Mouse (Mus musculus): ENCODE measurements at regions not wholly inside any gene's neighbourhood (a gene's known extent, or its start where the extent isn't known, plus 50 kb on each side); places are given as distances from the start of the nearest gene placed in this dataset.
A peak's percentile ranks its signal among the peaks of the same experiment; 100 is the strongest.

DNA sequence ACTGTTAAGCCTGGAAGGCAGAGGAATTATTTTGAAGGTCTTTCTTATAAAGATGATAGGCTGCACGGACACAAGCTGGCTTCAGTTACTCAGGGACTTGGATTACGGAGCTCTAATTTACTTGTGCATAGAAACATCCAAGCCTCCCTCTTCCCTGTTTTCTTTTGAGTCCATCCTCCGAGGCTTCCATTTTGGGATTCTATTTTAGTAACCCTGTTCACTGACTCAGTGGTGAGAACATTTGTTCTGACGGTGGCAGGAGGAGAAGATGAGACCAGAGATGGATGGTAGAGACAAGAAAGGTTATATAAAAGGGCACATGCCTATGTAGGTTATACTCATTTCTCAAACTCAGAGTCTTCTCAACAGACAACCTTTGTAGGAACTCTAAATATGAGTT, 445.4 kb downstream of the Adam3 start:
- Histone ChIP-seq H3K4me1 (replicated peaks; ENCODE audit: low read depth, low read length) (peaks cover 6% of the 10 kb centered on the region; the same call in 1 of the 2 replicates), H3K9me3 (ENCODE audit: low read length) (peaks cover 14% of the 10 kb centered on the region), H3K36me3 (ENCODE audit: insufficient read depth, low read length) (no peaks in the 10 kb centered on the region), H3K27me3 (ENCODE audit: insufficient read depth, low read length) (no peaks in the 10 kb centered on the region), H3K4me3 (replicated peaks; ENCODE audit: low read length) (no peak overlapping the region)
- no peak for TF ChIP-seq NANOG (IDR thresholded peaks at IDR 0.05; ENCODE audit: borderline replicate concordance, low read length)
- no peak for TF ChIP-seq POU5F1 (IDR thresholded peaks at IDR 0.05; ENCODE audit: borderline replicate concordance, low read length)
- no peak for TF ChIP-seq CTCF (conservative IDR thresholded peaks at IDR 0.05; ENCODE audit: low read length)

DNA sequence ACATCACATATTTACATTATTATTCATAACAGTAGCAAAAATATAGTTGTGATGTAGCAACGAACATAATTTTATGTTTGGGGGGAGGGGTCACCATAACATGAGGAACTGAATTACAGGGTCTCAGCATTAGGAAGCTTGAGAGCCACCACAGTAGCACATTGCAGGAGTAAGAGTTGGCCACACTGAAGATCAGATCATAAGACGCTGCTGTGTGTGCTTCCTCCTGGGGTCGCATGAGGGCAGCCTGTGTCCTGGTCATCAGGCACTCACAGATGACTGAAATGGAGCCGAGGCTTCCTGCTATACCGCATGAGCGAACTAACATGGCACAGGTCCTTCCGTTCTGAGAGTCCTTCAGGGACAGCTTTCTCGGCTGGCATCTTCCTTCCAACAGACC, 447.3 kb downstream of the Adam3 start:
- Histone ChIP-seq H3K4me1 (replicated peaks; ENCODE audit: low read depth, low read length) (no peaks in the 10 kb centered on the region), H3K4me3 (replicated peaks; ENCODE audit: low read length) (no peak overlapping the region), H3K36me3 (ENCODE audit: insufficient read depth, low read length) (no peaks in the 10 kb centered on the region), H3K27me3 (ENCODE audit: insufficient read depth, low read length) (no peaks in the 10 kb centered on the region), H3K9me3 (ENCODE audit: low read length) (no peaks in the 10 kb centered on the region)
- TF ChIP-seq POU5F1 (IDR thresholded peaks at IDR 0.05; ENCODE audit: borderline replicate concordance, low read length) (no peak), CTCF (conservative IDR thresholded peaks at IDR 0.05; ENCODE audit: low read length) (no peak), NANOG (IDR thresholded peaks at IDR 0.05; ENCODE audit: borderline replicate concordance, low read length) (no peak)

DNA sequence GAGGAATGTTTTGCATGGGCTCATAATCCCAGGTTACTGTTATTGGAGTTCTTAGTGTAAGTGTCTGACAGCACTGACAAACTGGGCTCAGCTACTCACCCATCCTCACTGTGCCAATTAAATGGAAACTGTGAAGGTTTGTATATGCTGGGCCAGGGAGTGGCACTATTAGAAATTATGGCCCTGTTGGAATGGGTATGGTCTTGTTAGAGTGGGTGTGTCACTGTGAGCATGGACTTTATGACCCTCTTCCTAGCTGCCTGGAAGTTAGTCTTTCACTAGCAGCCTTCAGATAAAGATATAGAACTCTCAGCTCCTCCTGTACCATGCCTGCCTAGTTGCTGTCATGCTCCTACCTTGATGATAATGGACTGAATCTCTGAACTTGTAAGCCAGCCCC, 464.3 kb downstream of the Adam3 start:
- Histone ChIP-seq H3K27me3 (ENCODE audit: insufficient read depth, low read length) (no peaks in the 10 kb centered on the region), H3K36me3 (ENCODE audit: insufficient read depth, low read length) (no peaks in the 10 kb centered on the region), H3K4me3 (replicated peaks; ENCODE audit: low read length) (no peak overlapping the region), H3K9me3 (ENCODE audit: low read length) (no peaks in the 10 kb centered on the region), H3K4me1 (replicated peaks; ENCODE audit: low read depth, low read length) (peaks cover 7% of the 10 kb centered on the region)
- TF ChIP-seq NANOG (IDR thresholded peaks at IDR 0.05; ENCODE audit: borderline replicate concordance, low read length) (no peak), POU5F1 (IDR thresholded peaks at IDR 0.05; ENCODE audit: borderline replicate concordance, low read length) (no peak), CTCF (conservative IDR thresholded peaks at IDR 0.05; ENCODE audit: low read length) (no peak)

DNA sequence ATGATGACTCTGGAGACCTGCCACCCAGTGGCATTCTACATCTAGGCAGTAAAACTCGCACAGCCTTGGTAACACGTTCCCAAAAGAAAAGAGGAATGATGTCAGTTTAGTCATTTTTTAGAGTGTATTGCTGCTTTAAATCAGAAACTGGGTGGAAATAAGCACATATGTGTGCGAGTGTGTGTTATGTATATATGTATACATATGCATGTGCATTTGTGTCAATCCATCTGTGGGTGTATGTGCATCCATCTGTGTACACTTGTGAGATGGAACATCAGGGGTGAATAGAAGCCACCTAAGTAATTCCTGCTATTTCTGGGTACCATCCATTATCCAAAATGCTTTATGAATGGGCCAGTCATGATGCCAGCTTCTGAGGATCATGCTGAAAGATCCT, 467.0 kb downstream of the Adam3 start:
- Histone ChIP-seq H3K9me3 (ENCODE audit: low read length) (no peaks in the 10 kb centered on the region), H3K4me3 (replicated peaks; ENCODE audit: low read length) (no peak overlapping the region), H3K36me3 (ENCODE audit: insufficient read depth, low read length) (no peaks in the 10 kb centered on the region), H3K27me3 (ENCODE audit: insufficient read depth, low read length) (no peaks in the 10 kb centered on the region), H3K4me1 (replicated peaks; ENCODE audit: low read depth, low read length) (no peaks in the 10 kb centered on the region)
- TF ChIP-seq CTCF (conservative IDR thresholded peaks at IDR 0.05; ENCODE audit: low read length) (no peak), POU5F1 (IDR thresholded peaks at IDR 0.05; ENCODE audit: borderline replicate concordance, low read length) (no peak), NANOG (IDR thresholded peaks at IDR 0.05; ENCODE audit: borderline replicate concordance, low read length) (no peak)

DNA sequence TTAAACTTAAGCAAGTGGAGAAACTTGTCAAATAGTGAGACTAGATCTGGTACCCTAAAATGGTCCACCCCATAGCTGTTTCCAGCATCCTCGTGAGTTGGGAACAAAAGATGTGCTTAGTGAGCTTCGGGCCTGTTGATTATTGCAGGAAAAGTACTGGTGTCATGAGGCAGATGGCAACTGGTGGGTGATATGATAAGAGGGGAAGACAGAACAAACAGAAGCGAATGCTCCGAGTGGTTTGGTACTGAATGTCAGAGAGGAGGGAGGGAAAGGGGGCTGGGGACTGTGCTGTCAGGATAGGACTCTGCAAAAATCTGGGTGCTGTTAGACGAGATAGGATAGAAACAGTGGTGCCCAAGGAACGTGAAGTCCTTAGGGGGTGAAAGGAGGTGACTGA, 483.4 kb downstream of the Adam3 start:
- H3K4me1 ChIP-seq (replicated peaks; ENCODE audit: low read depth, low read length): no peaks in the 10 kb centered on the region
- H3K27me3 ChIP-seq (ENCODE audit: insufficient read depth, low read length): no peaks in the 10 kb centered on the region
- peaks cover 6% of the 10 kb centered on the region for H3K9me3 ChIP-seq (ENCODE audit: low read length)
- TF ChIP-seq NANOG (IDR thresholded peaks at IDR 0.05; ENCODE audit: borderline replicate concordance, low read length) (no peak), CTCF (conservative IDR thresholded peaks at IDR 0.05; ENCODE audit: low read length) (no peak), POU5F1 (IDR thresholded peaks at IDR 0.05; ENCODE audit: borderline replicate concordance, low read length) (no peak)
- H3K36me3 ChIP-seq (ENCODE audit: insufficient read depth, low read length): no peaks in the 10 kb centered on the region
- H3K4me3 ChIP-seq (replicated peaks; ENCODE audit: low read length): no peak overlapping the region

DNA sequence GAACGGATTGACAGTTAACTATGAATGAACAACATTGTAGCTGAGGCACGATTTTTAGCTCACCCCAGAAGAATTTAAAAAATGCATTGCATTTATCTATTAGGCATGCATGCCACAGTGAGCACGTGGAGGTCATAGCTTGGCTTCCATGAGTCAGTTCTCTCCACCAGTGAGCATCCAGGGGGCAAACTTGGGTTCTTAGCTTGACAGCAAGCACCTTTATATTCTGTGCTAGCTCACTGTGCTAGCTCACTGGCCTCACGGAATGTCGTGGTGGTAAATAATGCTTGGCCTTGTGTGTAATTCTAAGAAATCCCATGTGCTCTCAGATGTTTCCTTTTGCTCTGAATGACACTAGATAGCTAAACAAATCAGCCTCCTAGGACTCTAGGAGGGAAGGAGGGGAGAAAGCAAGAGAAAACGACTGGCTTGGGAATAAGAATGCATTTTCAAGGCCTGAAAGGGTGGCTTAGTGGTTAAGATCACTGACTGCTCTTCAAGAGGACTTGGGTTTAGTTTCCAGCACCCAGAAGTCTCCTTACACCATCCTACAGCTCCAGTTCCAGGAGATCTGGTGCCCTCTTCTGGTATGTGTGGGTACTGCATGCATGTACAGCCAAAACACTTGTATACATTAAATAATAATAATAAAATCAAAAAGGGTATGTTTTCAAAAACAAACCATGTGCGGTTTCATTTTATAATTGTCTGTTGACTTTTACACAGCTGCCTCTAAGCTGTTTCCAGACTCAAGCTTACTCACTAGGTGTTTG, 485.3 kb downstream of the Adam3 start:
- no peak overlapping the region for H3K4me3 ChIP-seq (replicated peaks; ENCODE audit: low read length)
- H3K36me3 ChIP-seq (ENCODE audit: insufficient read depth, low read length): no peaks in the 10 kb centered on the region
- TF ChIP-seq NANOG (IDR thresholded peaks at IDR 0.05; ENCODE audit: borderline replicate concordance, low read length) (no peak), CTCF (conservative IDR thresholded peaks at IDR 0.05; ENCODE audit: low read length) (peak; percentile 82)
- H3K9me3 ChIP-seq (ENCODE audit: low read length): peaks cover 6% of the 10 kb centered on the region
- H3K27me3 ChIP-seq (ENCODE audit: insufficient read depth, low read length): no peaks in the 10 kb centered on the region
- H3K4me1 ChIP-seq (replicated peaks; ENCODE audit: low read depth, low read length): no peaks in the 10 kb centered on the region

DNA sequence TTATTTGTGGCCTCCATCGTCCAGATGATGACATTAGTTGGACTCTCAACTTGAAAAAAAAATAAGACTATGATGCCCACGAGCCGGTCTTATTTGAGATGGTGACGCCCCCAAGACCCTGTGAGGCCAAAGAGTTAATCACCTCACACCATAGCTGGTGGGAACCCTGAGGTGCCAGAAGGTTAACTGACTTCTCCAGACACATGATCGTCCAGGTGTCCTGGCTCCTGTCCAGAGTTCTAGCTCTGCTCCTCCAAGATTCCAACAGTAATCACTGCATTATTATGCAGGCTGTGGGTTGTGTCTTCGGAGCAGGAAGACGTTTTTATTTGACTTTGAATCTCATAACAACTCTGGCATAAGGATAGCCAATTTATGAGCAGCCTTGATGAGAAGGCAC, 490.7 kb downstream of the Adam3 start:
- Histone ChIP-seq H3K36me3 (ENCODE audit: insufficient read depth, low read length) (no peaks in the 10 kb centered on the region), H3K9me3 (ENCODE audit: low read length) (no peaks in the 10 kb centered on the region), H3K4me3 (replicated peaks; ENCODE audit: low read length) (no peak overlapping the region), H3K27me3 (ENCODE audit: insufficient read depth, low read length) (0 out of 2 replicates have a peak, but pooled peaks cover 2% of the 10 kb centered on the region), H3K4me1 (replicated peaks; ENCODE audit: low read depth, low read length) (no peaks in the 10 kb centered on the region)
- no peak for TF ChIP-seq CTCF (conservative IDR thresholded peaks at IDR 0.05; ENCODE audit: low read length)
- no peak for TF ChIP-seq POU5F1 (IDR thresholded peaks at IDR 0.05; ENCODE audit: borderline replicate concordance, low read length)
- TF ChIP-seq NANOG (IDR thresholded peaks at IDR 0.05; ENCODE audit: borderline replicate concordance, low read length): no peak

DNA sequence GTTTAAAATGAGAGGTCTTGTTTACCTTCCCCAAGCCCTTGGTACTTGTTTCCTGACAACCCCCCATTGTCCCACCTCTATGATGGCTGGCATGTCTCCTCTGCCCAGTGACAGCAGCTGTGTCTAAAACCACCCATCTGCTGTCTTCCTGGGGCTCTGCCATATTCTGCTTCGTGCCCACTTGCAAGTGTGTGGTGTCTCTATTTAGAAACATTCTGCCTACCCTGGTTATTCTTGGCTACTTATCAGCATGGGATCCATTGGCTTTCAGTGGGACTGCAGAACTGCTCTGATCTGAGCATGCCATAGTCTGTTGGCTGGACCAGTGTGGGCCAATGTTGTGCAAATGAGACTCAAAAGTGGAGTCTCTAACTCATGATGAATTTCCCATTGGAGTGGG, 497.5 kb downstream of the Adam3 start:
- no peak for TF ChIP-seq POU5F1 (IDR thresholded peaks at IDR 0.05; ENCODE audit: borderline replicate concordance, low read length)
- Histone ChIP-seq H3K4me1 (replicated peaks; ENCODE audit: low read depth, low read length) (no peaks in the 10 kb centered on the region), H3K36me3 (ENCODE audit: insufficient read depth, low read length) (no peaks in the 10 kb centered on the region), H3K9me3 (ENCODE audit: low read length) (no peaks in the 10 kb centered on the region), H3K27me3 (ENCODE audit: insufficient read depth, low read length) (no peaks in the 10 kb centered on the region), H3K4me3 (replicated peaks; ENCODE audit: low read length) (no peak overlapping the region)
